Mouse (Mus musculus) neural tube, embryonic 11.5 days (tissue): ENCODE results near the gene Prss16. TPM values are rescaled to one million over a fixed set of nuclear protein-coding genes. Genes with fewer than 3 reads are reported as not detected.
A peak's percentile ranks its signal among the peaks of the same experiment; 100 is the strongest.
"Not testable (repeated sequence)": the region's sequence is repeated elsewhere in the genome, so short reads cannot be mapped to it uniquely, and the experiment has no call there.

ENCODE experiments used
- ATAC-seq: fragments of 200-750 bp; cut with Nextera tagmentation; 2 replicates; pipeline ENCODE4 v1.8.0; 2017; ENCODE audit warnings: moderate number of reproducible peaks, mild to moderate bottlenecking, moderate TSS enrichment, moderate library complexity; ENCODE audit not compliant: insufficient read depth, low FRiP score, low TSS enrichment
- DNase-seq: peaks from one replicate; pipeline ENCODE4 v3.0.0-alpha.2; 2015; ENCODE audit warnings: low spot score
- H3K27ac ChIP-seq: fragments of 300-500 bp; sonication (generic); 2 replicates; pipeline ENCODE4 v1.5.1; 2014; ENCODE audit warnings: low read depth, mild to moderate bottlenecking, low read length
- H3K27me3 ChIP-seq: fragments of 300-500 bp; sonication (generic); 2 replicates; pipeline ENCODE4 v1.6.1; 2014; ENCODE audit warnings: mild to moderate bottlenecking, low read length, mixed read lengths; ENCODE audit not compliant: control insufficient read depth, insufficient read depth
- H3K36me3 ChIP-seq: fragments of 300-500 bp; sonication (generic); 2 replicates; pipeline ENCODE4 v1.6.1; 2014; ENCODE audit warnings: mild to moderate bottlenecking, low read length, moderate library complexity, mixed read lengths; ENCODE audit not compliant: control insufficient read depth, insufficient read depth
- H3K4me1 ChIP-seq: fragments of 300-500 bp; sonication (generic); 2 replicates; pipeline ENCODE4 v1.6.1; 2014; ENCODE audit warnings: low read length, mixed read lengths; ENCODE audit not compliant: control insufficient read depth, insufficient read depth
- H3K4me2 ChIP-seq: fragments of 300-500 bp; sonication (generic); 2 replicates; pipeline ENCODE4 v1.6.1; 2014; ENCODE audit warnings: low read depth, mild to moderate bottlenecking, moderate library complexity
- H3K4me3 ChIP-seq: fragments of 300-500 bp; sonication (generic); 2 replicates; pipeline ENCODE4 v1.5.1; 2014; ENCODE audit warnings: low read depth, low read length
- H3K9ac ChIP-seq: fragments of 300-500 bp; sonication (generic); 2 replicates; pipeline ENCODE4 v1.6.1; 2014; ENCODE audit warnings: mild to moderate bottlenecking, low read length
- H3K9me3 ChIP-seq: fragments of 300-500 bp; sonication (generic); 2 replicates; pipeline ENCODE4 v1.6.1; 2016; ENCODE audit warnings: low read length; ENCODE audit not compliant: control insufficient read depth
- WGBS: fragments of 180-500 bp; shearing (Covaris S2); extraction: QIAGEN DNeasy Blood & Tissue Kit; methylation state at CpG from one replicate; pipeline ENCODE4 v1.1.7; 2014; 5-methylcytosine and 5-hydroxymethylcytosine counted together
- polyA plus RNA-seq: library from polyadenylated mRNA; unstranded; fragments of >200 nt; fragmentation: Nextera tagmentation; extraction: Ambion mirVana; gene quantifications from 2 replicates; pipeline ENCODE4 v1.2.1, GENCODE M21; 2014

Gene Prss16
- polyA plus RNA-seq, 1 experiment from 2014 or later, result 0.21 TPM

DNA sequence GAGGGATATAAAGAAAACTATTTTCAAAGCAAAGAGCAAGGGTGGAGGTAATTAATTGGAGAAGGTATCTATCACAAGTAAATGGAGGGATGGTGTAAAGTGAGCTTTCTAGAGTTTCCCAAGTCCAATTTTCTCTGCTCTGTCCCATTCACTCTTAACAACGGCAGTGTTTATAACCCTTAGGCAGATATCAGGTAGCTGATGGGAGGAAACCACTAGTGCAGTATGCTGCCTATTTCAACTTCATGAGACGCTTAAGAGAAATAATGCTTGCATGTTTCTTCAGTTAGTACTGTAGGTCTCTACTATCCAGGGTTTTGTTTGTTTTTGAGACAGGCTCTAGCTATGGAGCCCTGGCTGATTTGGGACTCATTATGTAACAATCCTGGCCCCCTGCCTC, 27.9 kb upstream of the Prss16 start:
- no peak for DNase-seq
- Histone ChIP-seq H3K9me3 (no peaks in the 10 kb centered on the region), H3K9ac (no peak overlapping the region), H3K27me3 (no peaks in the 10 kb centered on the region), H3K4me2 (no peak overlapping the region), H3K36me3 (no peaks in the 10 kb centered on the region), H3K4me3 (no peak overlapping the region), H3K27ac (no peak overlapping the region), H3K4me1 (peaks cover 8% of the 10 kb centered on the region)
- no peak for ATAC-seq
- whole genome bisulfite sequencing, result 67% methylated on average over 2 of the region's 2 CpGs

DNA sequence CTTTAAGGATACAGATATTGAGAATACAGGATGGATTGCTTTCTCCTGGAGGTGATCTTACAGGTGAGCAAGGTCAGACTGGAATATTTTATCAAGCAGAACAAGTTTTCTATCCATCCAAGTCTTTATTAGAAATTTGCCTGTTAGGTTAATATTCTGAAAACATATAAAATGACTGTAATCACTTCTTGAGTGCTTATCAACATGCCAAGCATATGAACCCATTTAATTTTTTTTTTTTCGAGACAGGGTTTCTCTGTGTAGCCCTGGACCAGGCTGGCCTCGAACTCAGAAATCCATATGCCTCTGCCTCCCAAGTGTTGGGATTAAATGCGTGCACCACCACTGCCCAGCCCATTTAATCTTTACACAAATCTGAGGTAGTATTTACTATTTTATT, 27.4 kb upstream of the Prss16 start:
- peak overlapping the region; percentile 69; the same call in 1 of the 2 replicates for H3K9ac ChIP-seq
- no peaks in the 10 kb centered on the region for H3K27me3 ChIP-seq
- H3K4me2 ChIP-seq, result peak overlapping the region; percentile 66
- peak overlapping the region; percentile 75 for H3K27ac ChIP-seq
- H3K9me3 ChIP-seq, result no peaks in the 10 kb centered on the region
- no peak for DNase-seq
- no peaks in the 10 kb centered on the region for H3K36me3 ChIP-seq
- peak overlapping the region; percentile 21 for H3K4me3 ChIP-seq
- peaks cover 5% of the 10 kb centered on the region for H3K4me1 ChIP-seq
- 67% methylated on average over 3 of the region's 3 CpGs for WGBS
- ATAC-seq, result no peak

DNA sequence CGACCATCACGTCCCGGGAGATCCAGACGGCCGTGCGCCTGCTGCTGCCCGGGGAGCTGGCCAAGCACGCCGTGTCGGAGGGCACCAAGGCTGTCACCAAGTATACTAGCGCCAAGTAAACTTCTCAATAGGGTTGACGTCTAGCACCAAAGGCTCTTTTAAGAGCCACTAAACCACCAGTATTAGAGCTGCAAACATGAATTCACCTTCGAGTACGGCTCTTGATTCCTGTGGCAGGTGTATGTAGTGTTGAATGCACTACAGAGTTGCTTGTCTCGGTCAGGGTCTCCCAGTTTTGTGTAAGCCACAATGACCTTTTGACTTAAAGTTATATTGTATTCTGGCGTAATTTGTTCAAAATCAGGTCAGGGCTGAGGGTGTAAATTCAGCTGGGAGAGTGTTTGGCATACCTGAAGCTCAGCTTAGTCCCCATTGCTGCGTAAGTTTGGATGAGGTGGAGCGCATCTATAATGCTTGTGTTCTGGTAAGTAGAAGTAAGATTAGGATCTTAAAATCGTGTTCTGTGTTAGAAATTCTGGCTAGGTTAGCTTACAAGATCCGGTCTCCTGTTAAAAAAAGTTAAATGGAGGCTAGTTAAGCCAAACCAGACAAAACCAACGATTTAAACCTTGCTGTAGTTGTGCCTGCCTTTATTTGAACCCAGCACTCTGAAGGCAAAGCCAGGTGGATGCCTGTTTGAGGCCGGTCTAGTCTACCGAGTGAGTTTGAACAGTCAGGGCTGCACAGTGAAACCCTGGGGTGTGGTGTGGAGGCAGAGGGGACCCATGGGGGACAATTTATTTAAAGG, 26.8 kb upstream of the Prss16 start:
- no peaks in the 10 kb centered on the region for H3K36me3 ChIP-seq
- H3K27me3 ChIP-seq, result no peaks in the 10 kb centered on the region
- peak overlapping the region; percentile 66 for H3K4me2 ChIP-seq
- ATAC-seq, result peak; percentile 16
- peak; percentile 46 for DNase-seq
- WGBS, result 3% methylated on average over 20 of the region's 23 CpGs
- peak overlapping the region; percentile 75 for H3K27ac ChIP-seq
- H3K4me3 ChIP-seq, result peak overlapping the region; percentile 21
- H3K9me3 ChIP-seq, result no peaks in the 10 kb centered on the region
- H3K9ac ChIP-seq, result peak overlapping the region; percentile 69
- H3K4me1 ChIP-seq, result peaks cover 3% of the 10 kb centered on the region

DNA sequence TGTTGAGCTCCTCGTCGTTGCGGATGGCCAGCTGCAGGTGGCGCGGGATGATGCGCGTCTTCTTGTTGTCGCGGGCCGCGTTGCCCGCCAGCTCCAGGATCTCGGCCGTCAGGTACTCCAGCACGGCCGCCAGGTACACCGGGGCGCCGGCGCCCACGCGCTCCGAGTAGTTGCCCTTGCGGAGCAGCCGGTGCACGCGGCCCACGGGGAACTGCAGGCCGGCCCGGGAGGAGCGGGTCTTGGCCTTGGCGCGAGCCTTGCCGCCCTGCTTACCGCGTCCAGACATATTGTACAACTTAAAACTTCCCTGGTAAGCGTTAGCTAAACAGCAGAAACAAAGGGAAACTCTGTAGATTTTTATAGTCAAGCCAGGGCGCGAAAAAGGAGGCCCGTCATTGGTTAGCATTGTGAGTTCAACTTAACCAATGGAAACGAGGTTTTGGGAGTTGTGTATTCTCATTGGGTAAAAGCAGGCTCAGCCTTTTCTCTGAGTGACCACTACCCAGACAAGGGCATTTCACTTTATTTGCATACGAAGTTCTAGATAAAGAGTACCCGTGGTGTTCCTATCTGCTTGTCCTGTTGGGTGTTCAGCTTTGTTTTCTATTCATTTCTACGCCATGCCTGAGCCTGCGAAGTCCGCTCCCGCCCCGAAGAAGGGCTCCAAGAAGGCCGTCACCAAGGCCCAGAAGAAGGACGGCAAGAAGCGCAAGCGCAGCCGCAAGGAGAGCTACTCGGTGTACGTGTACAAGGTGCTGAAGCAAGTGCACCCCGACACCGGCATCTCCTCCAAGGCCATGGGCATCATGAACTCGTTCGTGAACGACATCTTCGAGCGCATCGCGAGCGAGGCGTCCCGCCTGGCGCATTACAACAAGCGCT, 26.0 kb upstream of the Prss16 start, which contains the start of the genes Hist1h2ah and Hist1h2bk:
Gene Hist1h2ah, minus strand, starts transcription at position 302 of the 882 bp plus-strand sequence.
Gene Hist1h2bk, plus strand, starts transcription at position 604 of the 882 bp plus-strand sequence.
- H3K4me1 ChIP-seq, H3K27me3 ChIP-seq, H3K9me3 ChIP-seq, H3K36me3 ChIP-seq: not testable (repeated sequence)
- WGBS, result 0% methylated on average over 21 of the region's 69 CpGs
- H3K27ac ChIP-seq, result peak within 1 kb of the TSS; percentile 75
- DNase-seq (peak; percentile 86), ATAC-seq (peak; percentile 97)
- H3K4me3 ChIP-seq, result peak within 1 kb of the TSS; percentile 21
- H3K9ac ChIP-seq, result peak within 1 kb of the TSS; percentile 69
- H3K4me2 ChIP-seq, result peak within 1 kb of the TSS; percentile 66

- Histone ChIP-seq H3K27me3 (no peaks in the 10 kb centered on the region), H3K4me3 (peak overlapping the region; percentile 21), H3K36me3 (no peaks in the 10 kb centered on the region), H3K4me1 (peaks cover 3% of the 10 kb centered on the region), H3K27ac (peak overlapping the region; percentile 75), H3K4me2 (peak overlapping the region; percentile 65), H3K9me3 (no peaks in the 10 kb centered on the region), H3K9ac (peak overlapping the region; percentile 58)
- DNase-seq (peak; percentile 37), ATAC-seq (peak; percentile 2; the same call in 1 of the 2 replicates)
- 1% methylated on average over 8 of the region's 14 CpGs for WGBS
These were observed 25.1 kb upstream of the Prss16 start for GRCm38 (mm10) chr13:22034443-22035266.

DNA sequence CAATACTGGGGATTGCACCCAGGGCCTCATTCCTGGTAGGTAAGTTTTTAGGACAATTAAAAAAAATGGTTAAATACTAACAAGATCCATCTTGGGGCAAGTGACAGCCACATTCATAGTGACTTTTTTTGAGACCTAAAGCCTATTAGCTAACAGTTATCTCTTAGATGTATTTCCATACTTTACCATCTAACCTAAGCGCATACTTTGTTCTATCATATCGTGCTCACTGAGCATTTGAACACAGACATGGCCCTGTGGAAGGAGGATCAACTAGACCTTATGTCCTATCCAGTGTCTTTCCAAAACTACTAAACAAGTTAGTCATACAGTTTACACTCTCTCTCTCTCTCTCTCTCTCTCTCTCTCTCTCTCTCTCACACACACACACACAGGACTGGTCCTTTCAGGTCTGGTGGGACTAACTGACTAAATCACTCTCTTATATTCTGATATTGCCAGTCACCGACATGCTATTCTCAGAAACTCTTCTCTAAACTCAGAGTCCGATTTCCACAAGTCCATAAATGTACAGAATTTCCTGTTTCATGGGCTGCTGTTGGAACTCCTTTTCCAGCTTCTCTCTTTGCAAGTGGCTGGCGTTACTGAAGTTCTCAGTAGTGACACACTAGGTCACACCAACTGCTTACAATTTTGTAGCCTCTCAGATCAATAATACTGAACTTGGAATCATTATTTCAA, 24.4 kb upstream of the Prss16 start:
- peak overlapping the region; percentile 58 for H3K9ac ChIP-seq
- peak overlapping the region; percentile 65 for H3K4me2 ChIP-seq
- H3K4me1 ChIP-seq, result peaks cover 3% of the 10 kb centered on the region
- ATAC-seq (no peak), DNase-seq (peak; percentile 26)
- 55% methylated on average over 5 of the region's 5 CpGs for WGBS
- no peaks in the 10 kb centered on the region for H3K9me3 ChIP-seq
- H3K36me3 ChIP-seq, result no peaks in the 10 kb centered on the region
- H3K4me3 ChIP-seq, result peak overlapping the region; percentile 21
- H3K27ac ChIP-seq, result peak overlapping the region; percentile 75; the same call in 1 of the 2 replicates
- H3K27me3 ChIP-seq, result no peaks in the 10 kb centered on the region

DNA sequence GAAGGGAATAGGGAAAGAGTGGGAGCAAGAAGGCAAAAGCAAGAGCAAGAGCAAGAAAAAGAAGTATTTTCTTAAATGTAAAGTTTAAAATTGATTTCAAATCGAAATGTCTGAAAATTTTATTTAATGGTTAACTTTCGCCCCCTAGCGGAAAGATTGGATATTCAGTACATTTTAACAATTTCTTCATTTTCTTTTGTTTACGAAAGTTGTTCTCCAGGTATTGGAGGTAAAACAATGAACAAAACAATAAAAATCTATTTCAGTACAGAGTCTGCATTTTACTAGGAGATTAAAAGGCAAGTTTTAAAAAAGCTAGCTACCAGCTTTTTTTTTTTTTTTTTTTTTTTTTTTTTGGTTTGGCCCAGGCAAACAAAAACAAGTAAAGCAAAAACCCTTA, 21.0 kb upstream of the Prss16 start:
- no peak overlapping the region for H3K27ac ChIP-seq
- no peak for ATAC-seq
- peaks cover 3% of the 10 kb centered on the region for H3K4me1 ChIP-seq
- DNase-seq, result no peak
- H3K27me3 ChIP-seq, result no peaks in the 10 kb centered on the region
- H3K4me2 ChIP-seq, result no peak overlapping the region
- no peaks in the 10 kb centered on the region for H3K36me3 ChIP-seq
- WGBS, result 19% methylated on average over 4 of the region's 4 CpGs
- H3K4me3 ChIP-seq, result no peak overlapping the region
- H3K9me3 ChIP-seq, result no peaks in the 10 kb centered on the region
- H3K9ac ChIP-seq, result no peak overlapping the region

GRCm38 (mm10) chr13:22029928-22030327, 20.4 kb upstream of the Prss16 start:
- 32% methylated on average over 8 of the region's 8 CpGs for WGBS
- Histone ChIP-seq H3K36me3 (no peaks in the 10 kb centered on the region), H3K27me3 (no peaks in the 10 kb centered on the region), H3K4me2 (no peak overlapping the region), H3K9ac (no peak overlapping the region), H3K4me3 (no peak overlapping the region), H3K4me1 (peaks cover 3% of the 10 kb centered on the region), H3K27ac (no peak overlapping the region), H3K9me3 (no peaks in the 10 kb centered on the region)
- ATAC-seq, result no peak
- no peak for DNase-seq
